9 mouse cellular contexts compared by ENCODE assay signal in the genomic region with DNA sequence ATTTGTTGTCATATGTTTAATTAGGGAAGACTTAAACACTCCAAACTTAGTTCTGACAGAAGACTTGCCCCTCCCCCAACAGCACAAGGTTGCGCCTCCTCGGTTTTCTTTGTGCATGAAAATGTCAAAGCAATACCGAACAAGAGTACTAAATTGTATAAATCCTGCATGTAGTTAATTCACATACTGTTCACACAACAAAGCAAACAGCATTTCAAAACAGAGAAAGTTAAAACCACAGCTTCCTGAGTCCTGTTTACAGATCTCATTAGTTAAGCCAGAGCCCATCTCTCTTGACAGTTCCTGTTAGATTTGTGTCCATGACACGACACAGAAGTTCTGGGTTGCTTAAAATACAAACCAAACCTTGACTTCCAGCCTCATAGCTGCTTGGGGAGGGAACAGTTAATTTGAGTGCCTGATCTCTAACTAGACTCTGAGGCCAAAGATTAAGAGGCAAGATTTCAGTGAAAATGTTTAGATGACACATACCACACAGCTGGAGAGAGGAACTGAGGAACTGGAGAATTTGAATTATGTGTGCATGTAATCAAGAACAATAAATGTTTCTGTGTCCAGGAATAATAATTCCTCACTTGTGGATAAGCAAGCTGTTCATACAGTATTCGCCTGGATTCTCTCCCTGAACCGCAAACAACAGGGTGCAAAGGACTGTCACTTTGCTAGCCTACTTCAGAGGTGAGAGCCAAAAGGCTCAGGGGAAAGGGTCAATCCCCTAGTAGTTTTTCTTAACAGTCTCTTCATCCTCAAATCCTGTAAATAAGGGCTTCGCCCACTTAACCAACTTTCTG.
DNase-seq lines count a peak whose midpoint lies in the region; ATAC-seq and TF ChIP-seq lines count a peak whose summit lies in the region.
"Had no signal": no experiment of that assay in that cellular context is flagged by ENCODE, and none has a peak within 500 bp of the region (broad histone marks: within the 10 kb centered on the region; RNA-seq: fewer than 3 reads in every experiment).

No protein-coding gene starts in this region.

- WGBS in heart, embryonic 11.5 days (ENCODE audit: insufficient replicate concordance): 38% methylated on average over 7 of the region's 7 CpGs
- 50% methylated on average over 7 of the region's 7 CpGs for WGBS in bone marrow, adult 2 months
- 27% methylated on average over 7 of the region's 7 CpGs for WGBS in kidney, postnatal 0 days

- H3K27me3 ChIP-seq in heart, embryonic 11.5 days (ENCODE audit: control insufficient read depth, insufficient read depth, low read length): no peaks in the 10 kb centered on the region
- H3K27me3 ChIP-seq in kidney, postnatal 0 days (ENCODE audit: insufficient read depth, low read length): no peaks in the 10 kb centered on the region

- TF ChIP-seq CTCF in bone marrow, adult 2 months (IDR thresholded peaks at IDR 0.05; ENCODE audit: control insufficient read depth, insufficient read depth, low read length): no peak
- no peak for TF ChIP-seq CTCF in kidney, postnatal 0 days (IDR thresholded peaks at IDR 0.05; ENCODE audit: low read depth)

- H3K9me3 ChIP-seq in heart, embryonic 11.5 days (replicated peaks; ENCODE audit: control insufficient read depth, low read length): no peaks in the 10 kb centered on the region
- no peaks in the 10 kb centered on the region for H3K9me3 ChIP-seq in kidney, postnatal 0 days (replicated peaks; ENCODE audit: low read length)

- H3K27ac ChIP-seq in heart, embryonic 11.5 days (ENCODE audit: low read depth, low read length): peak overlapping the region; percentile 81
- peak overlapping the region; percentile 49; the same call in 1 of the 2 replicates for H3K27ac ChIP-seq in bone marrow, adult 2 months (ENCODE audit: control insufficient read depth, insufficient read depth, low read depth, low read length, poor library complexity)
- H3K27ac ChIP-seq in kidney, postnatal 0 days: no peak overlapping the region

- H3K4me3 ChIP-seq in heart, embryonic 11.5 days (ENCODE audit: low read depth, low read length): no peak overlapping the region
- H3K4me3 ChIP-seq in bone marrow, adult 2 months (replicated peaks; ENCODE audit: control insufficient read depth, low read depth, low read length): no peak overlapping the region
- H3K4me3 ChIP-seq in kidney, postnatal 0 days (replicated peaks; ENCODE audit: low read depth, low read length): no peak overlapping the region

- no peak for DNase-seq in heart, postnatal 4 days
- peak; percentile 82 for DNase-seq in 3T3-L1 (ENCODE audit: low read depth, low spot score)
- DNase-seq in kidney, postnatal 0 days (ENCODE audit: low spot score): peak; percentile 93
- DNase-seq in urinary bladder, adult 18-20 months (ENCODE audit: low spot score in 2 of 2): no peak
- no peak for DNase-seq in cerebellum, adult 11 months
- DNase-seq in testis, postnatal 10 days (ENCODE audit: low spot score): no peak

- ATAC-seq in heart, embryonic 11.5 days (replicated peaks; ENCODE audit: insufficient number of reproducible peaks, low FRiP score, low TSS enrichment): no peak
- peak; percentile 49 for ATAC-seq in kidney, postnatal 0 days (replicated peaks; ENCODE audit: low FRiP score, low read depth)
- ATAC-seq: forebrain, embryonic 16.5 days had no signal

- peaks cover 23% of the 10 kb centered on the region for H3K4me1 ChIP-seq in heart, embryonic 11.5 days (ENCODE audit: control insufficient read depth, insufficient read depth, low read length)
- peaks cover 5% of the 10 kb centered on the region for H3K4me1 ChIP-seq in bone marrow, adult 2 months (ENCODE audit: control insufficient read depth, insufficient read depth, low read length)
- peaks cover 15% of the 10 kb centered on the region for H3K4me1 ChIP-seq in kidney, postnatal 0 days (replicated peaks; ENCODE audit: insufficient read depth, low read length)

- no peaks in the 10 kb centered on the region for H3K36me3 ChIP-seq in heart, embryonic 11.5 days (ENCODE audit: control insufficient read depth, insufficient read depth, low read length)
- H3K36me3 ChIP-seq in kidney, postnatal 0 days (ENCODE audit: insufficient read depth, low read length): no peaks in the 10 kb centered on the region

- H3K9ac ChIP-seq in heart, embryonic 11.5 days (ENCODE audit: low read depth, low read length): no peak overlapping the region
- H3K9ac ChIP-seq in kidney, postnatal 0 days (ENCODE audit: low read depth, low read length): no peak overlapping the region

- no peak overlapping the region for H3K4me2 ChIP-seq in heart, embryonic 11.5 days
- H3K4me2 ChIP-seq in kidney, postnatal 0 days (ENCODE audit: low read length): no peak overlapping the region

- TF ChIP-seq POLR2A in bone marrow, adult 2 months (IDR thresholded peaks at IDR 0.05; ENCODE audit: borderline replicate concordance, control insufficient read depth, low read depth, low read length): no peak

Comparison
In these comparisons a context has a peak if more than half of its experiments do, and no peak if none do; other contexts are left out.
1. DNase-seq: peak in 3T3-L1 (single experiment) and kidney, postnatal 0 days (single experiment); none in heart, postnatal 4 days (single experiment), urinary bladder, adult 18-20 months (0 of 2), cerebellum, adult 11 months (single experiment) and testis, postnatal 10 days (single experiment).